Mouse (Mus musculus): ENCODE measurements around the gene Hes5. TPM values are rescaled to one million over a fixed set of nuclear protein-coding genes. Genes with fewer than 3 reads are reported as not detected.

Hes5 gene
- polyA plus RNA-seq, 1 experiment: 0.47 TPM

- H3K27me3 ChIP-seq (ENCODE audit: control insufficient read depth, insufficient read depth, low read length): no peaks in the 10 kb centered on the region
- peaks cover 16% of the 10 kb centered on the region for H3K4me1 ChIP-seq (ENCODE audit: control insufficient read depth, insufficient read depth, insufficient read length, low read length)
- H3K36me3 ChIP-seq (ENCODE audit: control insufficient read depth, insufficient read depth, low read length): peaks cover 60% of the 10 kb centered on the region
- WGBS: 79% methylated on average over 4 of the region's 4 CpGs
- H3K4me3 ChIP-seq (ENCODE audit: low read depth, low read length): no peak overlapping the region
- TF ChIP-seq POLR2A (IDR thresholded peaks at IDR 0.05; ENCODE audit: low read depth, low read length) (no peak), CTCF (IDR thresholded peaks at IDR 0.05; ENCODE audit: extremely low read depth, insufficient read length, insufficient replicate concordance, low read depth, low read length) (no peak)
- H3K27ac ChIP-seq (ENCODE audit: insufficient read depth, low read depth, low read length): no peak overlapping the region
These were observed 38.4 kb upstream of the Hes5 start for GRCm38 (mm10) chr4:154922291-154922690.

- H3K27me3 ChIP-seq (ENCODE audit: control insufficient read depth, insufficient read depth, low read length): no peaks in the 10 kb centered on the region
- H3K4me3 ChIP-seq (ENCODE audit: low read depth, low read length): no peak overlapping the region
- no peak for TF ChIP-seq POLR2A (IDR thresholded peaks at IDR 0.05; ENCODE audit: low read depth, low read length)
- TF ChIP-seq CTCF (IDR thresholded peaks at IDR 0.05; ENCODE audit: extremely low read depth, insufficient read length, insufficient replicate concordance, low read depth, low read length): no peak
- WGBS: 81% methylated on average over 5 of the region's 5 CpGs
- H3K36me3 ChIP-seq (ENCODE audit: control insufficient read depth, insufficient read depth, low read length): peaks cover 54% of the 10 kb centered on the region
- H3K27ac ChIP-seq (ENCODE audit: insufficient read depth, low read depth, low read length): no peak overlapping the region
- H3K4me1 ChIP-seq (ENCODE audit: control insufficient read depth, insufficient read depth, insufficient read length, low read length): peaks cover 16% of the 10 kb centered on the region
These were observed 37.8 kb upstream of the Hes5 start for GRCm38 (mm10) chr4:154922931-154923330.

- TF ChIP-seq POLR2A (IDR thresholded peaks at IDR 0.05; ENCODE audit: low read depth, low read length) (no peak), CTCF (IDR thresholded peaks at IDR 0.05; ENCODE audit: extremely low read depth, insufficient read length, insufficient replicate concordance, low read depth, low read length) (peak; percentile 74; the same call in 1 of the 2 replicates)
- Histone ChIP-seq H3K27me3 (ENCODE audit: control insufficient read depth, insufficient read depth, low read length) (no peaks in the 10 kb centered on the region), H3K27ac (ENCODE audit: insufficient read depth, low read depth, low read length) (no peak overlapping the region), H3K4me3 (ENCODE audit: low read depth, low read length) (no peak overlapping the region), H3K36me3 (ENCODE audit: control insufficient read depth, insufficient read depth, low read length) (peaks cover 46% of the 10 kb centered on the region), H3K4me1 (ENCODE audit: control insufficient read depth, insufficient read depth, insufficient read length, low read length) (peaks cover 34% of the 10 kb centered on the region)
- 65% methylated on average over 4 of the region's 4 CpGs for WGBS
These were observed 35.3 kb upstream of the Hes5 start for GRCm38 (mm10) chr4:154925413-154925812.

GRCm38 (mm10) chr4:154926969-154927898, 33.5 kb upstream of the Hes5 start:
- peaks cover 36% of the 10 kb centered on the region for H3K36me3 ChIP-seq (ENCODE audit: control insufficient read depth, insufficient read depth, low read length)
- peak overlapping the region; percentile 97 for H3K27ac ChIP-seq (ENCODE audit: insufficient read depth, low read depth, low read length)
- H3K27me3 ChIP-seq (ENCODE audit: control insufficient read depth, insufficient read depth, low read length): no peaks in the 10 kb centered on the region
- WGBS: 12% methylated on average over 9 of the region's 9 CpGs
- no peak for TF ChIP-seq POLR2A (IDR thresholded peaks at IDR 0.05; ENCODE audit: low read depth, low read length)
- no peak for TF ChIP-seq CTCF (IDR thresholded peaks at IDR 0.05; ENCODE audit: extremely low read depth, insufficient read length, insufficient replicate concordance, low read depth, low read length)
- H3K4me1 ChIP-seq (ENCODE audit: control insufficient read depth, insufficient read depth, insufficient read length, low read length): peaks cover 34% of the 10 kb centered on the region
- peak overlapping the region; percentile 84 for H3K4me3 ChIP-seq (ENCODE audit: low read depth, low read length)

- Histone ChIP-seq H3K4me1 (ENCODE audit: control insufficient read depth, insufficient read depth, insufficient read length, low read length) (peaks cover 34% of the 10 kb centered on the region), H3K4me3 (ENCODE audit: low read depth, low read length) (peak overlapping the region; percentile 84), H3K27ac (ENCODE audit: insufficient read depth, low read depth, low read length) (peak overlapping the region; percentile 97), H3K36me3 (ENCODE audit: control insufficient read depth, insufficient read depth, low read length) (peaks cover 29% of the 10 kb centered on the region), H3K27me3 (ENCODE audit: control insufficient read depth, insufficient read depth, low read length) (no peaks in the 10 kb centered on the region)
- no peak for TF ChIP-seq CTCF (IDR thresholded peaks at IDR 0.05; ENCODE audit: extremely low read depth, insufficient read length, insufficient replicate concordance, low read depth, low read length)
- TF ChIP-seq POLR2A (IDR thresholded peaks at IDR 0.05; ENCODE audit: low read depth, low read length): no peak; the same call in 1 of the 2 replicates
- 3% methylated on average over 5 of the region's 5 CpGs for WGBS
These were observed 32.8 kb upstream of the Hes5 start for GRCm38 (mm10) chr4:154927899-154928337.

DNA sequence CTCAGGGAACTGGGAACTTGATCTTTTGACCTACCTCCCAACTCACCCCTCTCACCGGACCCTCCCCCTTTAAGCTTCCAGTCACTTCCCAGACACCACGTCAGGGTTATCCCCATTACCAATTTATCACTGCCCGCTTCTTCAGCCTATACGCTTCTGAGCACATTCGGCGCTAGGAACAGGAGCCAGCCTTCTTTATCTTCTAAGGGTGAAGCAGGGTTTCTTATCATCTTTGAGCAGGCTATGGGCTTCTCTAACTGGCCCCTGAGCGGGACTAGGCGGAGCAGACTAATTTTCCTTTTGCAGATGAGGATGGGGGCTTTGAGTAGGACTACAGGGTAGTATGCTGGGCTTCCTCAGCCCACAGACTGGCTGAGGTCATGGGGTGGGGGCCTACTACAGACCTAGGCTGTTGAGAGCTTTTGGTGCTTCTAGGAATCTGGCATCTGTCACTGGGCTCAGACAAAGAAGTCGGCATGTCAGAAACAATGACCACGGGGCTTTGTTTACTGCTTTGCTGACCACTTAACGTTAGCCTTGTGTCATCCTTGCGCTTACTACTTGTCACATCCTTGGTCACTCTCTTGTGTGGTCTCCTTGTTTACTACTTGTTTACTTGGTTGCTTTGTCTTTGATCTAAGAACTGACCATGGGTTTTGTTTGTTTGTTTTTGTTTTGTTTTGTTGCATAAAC, 32.2 kb upstream of the Hes5 start, which contains the start of gene Tnfrsf14:
Gene Tnfrsf14, minus strand, starts transcription at position 169 of the 693 bp plus-strand sequence.
- TF ChIP-seq CTCF (IDR thresholded peaks at IDR 0.05; ENCODE audit: extremely low read depth, insufficient read length, insufficient replicate concordance, low read depth, low read length) (no peak), POLR2A (IDR thresholded peaks at IDR 0.05; ENCODE audit: low read depth, low read length) (no peak)
- Histone ChIP-seq H3K4me1 (ENCODE audit: control insufficient read depth, insufficient read depth, insufficient read length, low read length) (peaks cover 37% of the 10 kb centered on the region), H3K27ac (ENCODE audit: insufficient read depth, low read depth, low read length) (peak within 1 kb of the TSS; percentile 97), H3K4me3 (ENCODE audit: low read depth, low read length) (peak within 1 kb of the TSS; percentile 84), H3K36me3 (ENCODE audit: control insufficient read depth, insufficient read depth, low read length) (peaks cover 23% of the 10 kb centered on the region), H3K27me3 (ENCODE audit: control insufficient read depth, insufficient read depth, low read length) (no peaks in the 10 kb centered on the region)
- 16% methylated on average over 12 of the region's 12 CpGs for WGBS

Data from small intestine, adult 2 months (tissue).